Mouse (Mus musculus): ENCODE data around the gene Esp6.
"Not testable (repeated sequence)": the region's sequence is repeated elsewhere in the genome, so short reads cannot be mapped to it uniquely, and the experiment has no call there.

The Esp6 gene

DNA sequence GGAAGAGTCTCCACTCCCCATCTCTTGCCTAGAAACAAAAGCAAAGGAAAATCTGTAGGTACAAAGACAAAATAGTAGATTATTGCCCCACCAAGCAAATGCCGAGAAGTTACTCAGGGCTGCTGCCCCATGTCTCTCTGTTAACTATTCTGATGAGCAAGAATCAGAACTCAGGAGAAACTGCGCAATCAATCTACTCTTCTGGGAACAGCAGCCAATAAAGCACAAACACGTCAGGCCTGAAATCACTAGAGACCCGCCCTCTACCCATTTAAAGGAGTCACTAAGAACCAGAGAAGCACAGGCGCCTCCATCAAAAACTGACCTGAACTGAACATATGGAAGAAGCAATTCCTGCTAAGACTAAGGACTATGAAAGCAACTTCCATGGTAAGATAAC, at the start of gene Esp6:
Gene Esp6 (plus strand): TSS at position 301 of the 400 bp plus-strand sequence.
- DNase-seq (ENCODE audit: low spot score), result no peak

DNA sequence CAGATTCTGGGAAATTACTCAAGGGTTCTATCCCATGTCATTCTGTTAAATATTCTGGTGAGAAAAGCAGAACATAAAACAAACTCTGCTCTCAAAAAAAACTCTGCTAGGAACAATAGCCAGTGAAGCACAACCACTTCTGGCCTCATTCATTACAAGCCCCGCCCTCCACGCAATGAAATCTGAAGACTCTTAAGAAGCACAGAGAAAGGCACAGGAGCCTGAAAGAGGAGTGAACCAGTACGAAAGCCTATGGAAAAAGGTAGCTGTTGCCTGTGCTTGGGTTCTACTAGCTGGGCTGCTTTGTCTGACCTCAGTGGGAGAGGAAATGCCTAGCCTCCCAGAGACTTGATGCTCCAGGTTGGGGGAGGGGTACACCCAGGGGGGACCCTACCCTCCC, 41.5 kb upstream of the Esp6 start, which contains the start of gene Esp8:
Gene Esp8 (plus strand): TSS at position 205 of the 400 bp plus-strand sequence.
- DNase-seq (ENCODE audit: low spot score), result no peak

DNA sequence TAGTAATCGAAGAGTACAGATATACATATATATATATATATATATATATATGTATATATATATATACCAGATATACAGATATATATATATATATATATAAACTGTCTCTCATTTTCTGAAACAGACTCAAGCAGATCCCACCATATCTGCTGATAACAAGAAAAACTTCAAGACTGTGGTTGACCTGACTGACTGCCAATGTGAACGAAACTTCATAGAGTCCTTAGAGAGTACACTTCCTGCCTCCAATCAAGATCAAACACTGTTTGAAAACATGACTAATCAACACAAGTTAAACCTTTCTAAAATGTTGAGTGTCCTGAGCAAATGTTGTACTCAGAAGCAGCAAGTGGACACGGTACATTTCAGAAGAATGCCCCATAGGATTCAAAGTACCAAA, 31.5 kb upstream of the Esp6 start:
- DNase-seq (ENCODE audit: low spot score), result no peak

DNA sequence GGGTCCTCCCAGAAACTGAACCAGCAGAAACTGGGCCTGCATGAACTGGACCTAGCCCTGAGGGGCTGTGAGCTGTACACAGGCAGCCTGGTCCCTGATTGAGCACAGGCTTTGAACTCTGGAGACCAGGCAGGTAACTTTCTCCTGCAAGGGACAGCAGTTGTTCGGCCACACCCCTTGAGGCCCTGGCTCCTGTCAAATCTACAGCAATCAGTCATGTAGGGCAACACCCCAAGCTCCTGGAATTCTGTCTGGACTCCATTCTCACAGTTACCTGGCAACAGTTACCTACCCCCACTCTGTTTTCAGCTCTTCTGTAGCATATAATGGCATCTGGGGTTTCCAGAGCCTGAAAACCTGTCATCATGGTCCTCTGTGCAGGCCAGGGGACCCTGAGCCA, 30.2 kb upstream of the Esp6 start:
- no peak for DNase-seq (ENCODE audit: low spot score)

DNA sequence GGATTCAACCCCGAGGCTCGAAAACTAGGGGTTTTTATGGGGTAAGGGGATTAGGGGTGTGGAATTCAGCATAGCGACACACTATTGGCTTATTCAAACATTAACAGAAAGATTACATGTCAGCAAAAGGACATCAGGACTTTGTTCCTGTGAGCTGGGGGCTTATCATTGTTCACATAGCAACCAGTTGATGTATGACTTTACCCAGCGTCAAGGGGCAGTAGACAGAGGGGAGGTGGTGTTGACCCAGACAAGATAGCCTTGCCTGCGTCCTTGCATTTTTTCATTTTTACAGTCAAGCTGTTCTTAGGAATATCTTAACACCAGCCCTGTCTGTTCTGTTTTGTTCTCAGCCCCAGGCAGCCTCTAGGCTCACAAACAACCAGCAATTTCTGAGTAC, 14.3 kb upstream of the Esp6 start:
- DNase-seq (ENCODE audit: low spot score), result not testable (repeated sequence)

DNA sequence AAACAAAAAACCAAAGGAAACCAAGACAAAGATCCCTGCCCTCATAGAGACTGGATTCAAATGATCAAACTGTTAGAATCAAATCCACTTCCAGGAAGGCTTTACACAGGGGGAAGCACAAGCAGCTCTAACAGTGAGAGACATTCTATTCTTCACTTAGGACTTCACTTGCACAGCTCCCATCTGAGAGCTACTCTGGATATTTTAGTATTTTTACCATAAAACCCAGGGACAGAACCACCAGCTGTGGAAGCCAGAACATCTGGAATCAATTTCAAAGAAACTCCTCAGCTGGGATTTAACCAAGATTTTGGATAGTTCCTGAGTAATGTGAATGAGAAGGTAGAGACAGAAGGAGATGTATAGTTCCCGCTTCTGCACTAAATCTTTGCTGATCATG, 7.8 kb upstream of the Esp6 start:
- no peak for DNase-seq (ENCODE audit: low spot score)

DNA sequence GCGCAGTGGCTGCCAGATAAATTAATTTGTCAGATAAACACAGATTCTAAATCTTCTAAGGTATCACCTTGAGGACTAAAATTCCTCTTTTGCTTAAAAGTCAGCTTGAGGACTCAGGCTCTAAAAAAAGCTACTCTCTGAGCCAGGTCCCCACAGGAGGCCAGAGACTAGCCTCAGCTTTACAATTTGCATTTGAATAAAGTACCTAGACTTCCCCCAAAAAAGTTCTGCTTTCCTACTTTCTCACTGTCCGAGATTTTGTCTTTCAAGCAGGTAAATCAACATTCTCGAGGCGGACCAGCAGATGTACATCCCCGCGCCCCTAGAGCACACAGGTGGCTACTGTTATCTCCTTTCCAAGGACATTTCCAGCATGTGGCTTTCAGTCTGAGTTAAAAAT, 22.6 kb downstream of the Esp6 start:
- DNase-seq (ENCODE audit: low spot score), result not testable (repeated sequence)

DNA sequence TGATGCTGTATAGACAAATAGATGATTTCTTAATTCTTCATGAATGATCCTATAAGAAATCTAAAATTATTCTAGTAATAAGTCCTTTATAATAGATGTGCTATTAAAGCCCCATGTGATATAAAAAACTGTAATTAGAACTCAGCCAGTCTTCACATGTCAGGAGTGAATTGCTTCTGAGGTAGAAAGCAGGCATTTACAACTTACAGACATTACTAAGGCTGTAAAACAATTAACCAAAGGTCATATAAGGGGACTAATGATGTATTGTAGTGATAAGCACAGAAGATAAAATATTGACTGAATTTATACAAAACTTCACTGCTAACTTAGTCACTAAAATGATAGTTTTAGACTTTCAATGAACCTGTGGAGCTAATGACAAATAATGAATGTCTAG, 30.0 kb downstream of the Esp6 start:
- no peak for DNase-seq (ENCODE audit: low spot score)

DNA sequence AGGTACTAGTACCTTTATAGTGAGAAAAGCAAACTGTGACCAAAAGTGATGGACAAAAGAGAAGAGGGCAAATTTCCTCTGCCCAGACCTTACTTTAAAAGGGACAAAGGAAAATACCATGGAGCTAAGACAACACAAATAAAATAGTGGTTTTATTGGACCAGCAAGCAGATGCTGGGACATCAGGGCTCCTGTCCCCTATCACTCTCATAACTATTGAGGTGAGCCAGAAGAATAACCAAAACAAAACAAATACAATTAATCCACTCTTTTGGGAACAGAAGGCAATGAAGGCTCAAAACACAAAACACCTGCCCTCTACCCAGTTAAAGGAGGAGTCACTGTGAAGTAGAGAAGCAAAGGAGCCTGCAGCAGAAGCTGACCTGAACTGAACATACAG, 37.0 kb downstream of the Esp6 start, which contains the start of gene Esp4:
Gene Esp4 (plus strand): TSS at position 301 of the 400 bp plus-strand sequence.
- DNase-seq (ENCODE audit: low spot score), result no peak

Data from T-cell, adult 2 months (primary cell).